Mouse (Mus musculus): ENCODE measurements around the gene Tnik. TPM values are rescaled to one million over a fixed set of nuclear protein-coding genes. Genes with fewer than 3 reads are reported as not detected.

The Tnik gene
- polyA plus RNA-seq, 1 experiment from 2014 or later, result 4.3 TPM

- Histone ChIP-seq H3K4me3 (replicated peaks) (no peak overlapping the region), H3K9me3 (replicated peaks) (no peaks in the 10 kb centered on the region), H3K36me3 (no peaks in the 10 kb centered on the region), H3K4me2 (no peak overlapping the region), H3K27me3 (no peaks in the 10 kb centered on the region), H3K9ac (no peak overlapping the region), H3K4me1 (peaks cover 11% of the 10 kb centered on the region), H3K27ac (peak overlapping the region; percentile 56; the same call in 1 of the 2 replicates)
- WGBS, result 35% methylated on average over 6 of the region's 6 CpGs
- ATAC-seq (replicated peaks; ENCODE audit: low FRiP score), result peak; percentile 86
Observed at GRCm38 (mm10) chr3:28523004-28523482, 260.0 kb downstream of the Tnik start.

- Histone ChIP-seq H3K9me3 (replicated peaks) (no peaks in the 10 kb centered on the region), H3K36me3 (no peaks in the 10 kb centered on the region), H3K4me1 (peaks cover 11% of the 10 kb centered on the region), H3K27me3 (no peaks in the 10 kb centered on the region), H3K9ac (no peak overlapping the region), H3K4me3 (replicated peaks) (no peak overlapping the region), H3K4me2 (no peak overlapping the region), H3K27ac (0 out of 2 replicates have a peak overlapping the region, but pooled peaks have one; percentile 56)
- WGBS, result 26% methylated on average over 4 of the region's 4 CpGs
- ATAC-seq (replicated peaks; ENCODE audit: low FRiP score), result no peak
Observed at GRCm38 (mm10) chr3:28523541-28524165, 260.6 kb downstream of the Tnik start.

DNA sequence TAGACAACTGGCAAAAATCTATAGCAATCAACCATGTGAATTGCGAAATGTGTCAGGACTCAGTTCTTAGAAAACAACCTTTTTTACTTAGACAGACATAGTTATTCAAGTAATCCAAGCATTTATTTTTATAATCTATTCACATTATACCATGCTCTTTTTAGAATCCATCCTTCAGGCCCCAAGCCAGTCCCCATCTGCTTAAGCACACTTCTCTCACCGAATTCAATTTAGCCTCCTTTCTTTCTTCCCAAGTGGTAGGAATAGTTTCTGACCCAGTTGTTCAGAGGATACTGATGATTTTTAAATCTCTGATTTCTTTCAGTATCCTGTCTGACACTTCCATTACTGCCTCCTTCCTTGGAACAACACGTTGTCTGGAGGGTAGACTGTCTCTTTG, 261.5 kb downstream of the Tnik start:
- no peaks in the 10 kb centered on the region for H3K9me3 ChIP-seq (replicated peaks)
- ATAC-seq (replicated peaks; ENCODE audit: low FRiP score), result no peak
- WGBS, result 87% methylated on average over 3 of the region's 3 CpGs
- no peaks in the 10 kb centered on the region for H3K36me3 ChIP-seq
- no peak overlapping the region for H3K27ac ChIP-seq
- H3K4me1 ChIP-seq, result peaks cover 11% of the 10 kb centered on the region
- H3K9ac ChIP-seq, result no peak overlapping the region
- H3K4me3 ChIP-seq (replicated peaks), result no peak overlapping the region
- H3K27me3 ChIP-seq, result no peaks in the 10 kb centered on the region
- no peak overlapping the region for H3K4me2 ChIP-seq

GRCm38 (mm10) chr3:28526671-28527070, 263.7 kb downstream of the Tnik start:
- no peaks in the 10 kb centered on the region for H3K9me3 ChIP-seq (replicated peaks)
- peaks cover 11% of the 10 kb centered on the region for H3K4me1 ChIP-seq
- 77% methylated on average over 2 of the region's 2 CpGs for WGBS

GRCm38 (mm10) chr3:28527231-28527630, 264.2 kb downstream of the Tnik start:
- H3K9ac ChIP-seq, result no peak overlapping the region
- WGBS, result 91% methylated on average over 4 of the region's 4 CpGs
- no peak overlapping the region for H3K27ac ChIP-seq
- no peak for ATAC-seq (replicated peaks; ENCODE audit: low FRiP score)
- no peaks in the 10 kb centered on the region for H3K9me3 ChIP-seq (replicated peaks)
- no peak overlapping the region for H3K4me3 ChIP-seq (replicated peaks)
- no peaks in the 10 kb centered on the region for H3K27me3 ChIP-seq
- H3K4me2 ChIP-seq, result no peak overlapping the region
- peaks cover 11% of the 10 kb centered on the region for H3K4me1 ChIP-seq
- no peaks in the 10 kb centered on the region for H3K36me3 ChIP-seq

More at GRCm38 (mm10) chr3:28526671-28527070, 263.7 kb downstream of the Tnik start:
- no peak for ATAC-seq (replicated peaks; ENCODE audit: low FRiP score)
- Histone ChIP-seq H3K9ac (no peak overlapping the region), H3K4me2 (no peak overlapping the region), H3K27me3 (no peaks in the 10 kb centered on the region), H3K4me3 (replicated peaks) (no peak overlapping the region), H3K27ac (no peak overlapping the region), H3K36me3 (no peaks in the 10 kb centered on the region)

DNA sequence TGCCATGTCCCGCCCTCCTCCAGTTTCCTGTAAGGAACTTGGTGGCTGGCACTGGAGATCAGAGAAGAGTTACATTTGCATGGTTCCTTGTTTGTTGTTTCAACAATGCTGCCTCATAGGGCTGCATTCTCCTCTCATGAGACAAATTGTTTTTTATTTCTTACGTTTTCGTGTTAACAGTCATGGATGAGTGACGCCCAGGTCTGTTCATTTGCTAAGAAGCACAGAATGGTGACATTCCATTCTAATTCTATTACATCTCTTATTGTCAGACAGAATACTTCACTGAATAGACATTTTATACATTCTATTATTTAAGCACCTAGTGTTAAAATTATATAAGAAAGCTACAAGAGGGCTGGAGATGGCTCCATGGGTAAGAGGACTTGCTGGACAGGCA, 266.5 kb downstream of the Tnik start:
- 87% methylated on average over 4 of the region's 4 CpGs for WGBS
- H3K27ac ChIP-seq, result no peak overlapping the region
- ATAC-seq (replicated peaks; ENCODE audit: low FRiP score), result no peak
- no peaks in the 10 kb centered on the region for H3K4me1 ChIP-seq
- no peaks in the 10 kb centered on the region for H3K9me3 ChIP-seq (replicated peaks)
- no peaks in the 10 kb centered on the region for H3K27me3 ChIP-seq
- no peak overlapping the region for H3K9ac ChIP-seq
- H3K4me2 ChIP-seq, result no peak overlapping the region
- no peaks in the 10 kb centered on the region for H3K36me3 ChIP-seq
- H3K4me3 ChIP-seq (replicated peaks), result no peak overlapping the region

DNA sequence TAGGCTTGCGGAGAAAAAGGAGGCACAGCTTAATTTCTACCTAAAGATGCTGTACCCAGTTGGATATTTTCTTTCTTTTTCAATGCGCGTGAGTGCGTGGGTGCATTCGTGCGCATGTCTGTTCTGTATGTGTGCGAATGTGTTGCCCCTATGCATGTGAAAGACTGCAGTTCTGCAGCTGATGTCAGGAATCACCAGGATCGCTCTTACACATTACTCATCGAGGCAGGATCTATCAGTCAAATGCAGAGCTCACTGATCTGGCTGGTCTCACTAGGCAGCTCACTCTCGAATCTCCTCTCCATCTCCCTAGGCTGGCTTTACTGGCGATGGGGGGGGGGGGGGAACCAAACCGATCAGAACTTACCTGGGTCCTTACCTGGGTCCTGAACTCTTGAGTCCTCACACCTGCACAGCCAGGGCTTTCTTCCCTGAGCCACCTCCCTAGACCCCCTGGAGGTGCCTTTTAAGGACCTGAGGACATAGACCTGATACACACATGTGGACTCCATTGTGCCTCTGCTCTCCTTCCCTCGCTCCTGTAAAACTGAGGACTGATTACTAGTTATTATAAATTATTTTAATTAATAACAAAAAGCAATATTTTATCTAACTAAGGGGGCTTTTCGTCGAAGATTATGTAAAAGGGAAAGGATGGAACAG, 268.4 kb downstream of the Tnik start:
- ATAC-seq (replicated peaks; ENCODE audit: low FRiP score), result no peak
- no peaks in the 10 kb centered on the region for H3K36me3 ChIP-seq
- H3K9me3 ChIP-seq (replicated peaks), result no peaks in the 10 kb centered on the region
- H3K27ac ChIP-seq, result no peak overlapping the region
- no peak overlapping the region for H3K4me3 ChIP-seq (replicated peaks)
- WGBS, result 78% methylated on average over 15 of the region's 15 CpGs
- no peaks in the 10 kb centered on the region for H3K4me1 ChIP-seq
- H3K4me2 ChIP-seq, result no peak overlapping the region
- H3K27me3 ChIP-seq, result no peaks in the 10 kb centered on the region
- H3K9ac ChIP-seq, result no peak overlapping the region

GRCm38 (mm10) chr3:28532666-28533065, 269.7 kb downstream of the Tnik start:
- Histone ChIP-seq H3K4me3 (replicated peaks) (no peak overlapping the region), H3K4me2 (no peak overlapping the region), H3K27me3 (no peaks in the 10 kb centered on the region), H3K4me1 (no peaks in the 10 kb centered on the region), H3K9ac (no peak overlapping the region), H3K36me3 (no peaks in the 10 kb centered on the region), H3K27ac (no peak overlapping the region), H3K9me3 (replicated peaks) (no peaks in the 10 kb centered on the region)
- WGBS, result 91% methylated on average over 7 of the region's 7 CpGs
- ATAC-seq (replicated peaks; ENCODE audit: low FRiP score), result no peak

- H3K36me3 ChIP-seq, result no peaks in the 10 kb centered on the region
Observed at GRCm38 (mm10) chr3:28540121-28540520, 277.1 kb downstream of the Tnik start.

GRCm38 (mm10) chr3:28542941-28543340, 279.9 kb downstream of the Tnik start:
- Histone ChIP-seq H3K27ac (no peak overlapping the region), H3K27me3 (no peaks in the 10 kb centered on the region), H3K4me3 (replicated peaks) (no peak overlapping the region), H3K36me3 (no peaks in the 10 kb centered on the region), H3K4me1 (no peaks in the 10 kb centered on the region), H3K9ac (no peak overlapping the region), H3K4me2 (no peak overlapping the region), H3K9me3 (replicated peaks) (no peaks in the 10 kb centered on the region)
- ATAC-seq (replicated peaks; ENCODE audit: low FRiP score), result no peak
- WGBS, result 94% methylated on average over 3 of the region's 3 CpGs

More at GRCm38 (mm10) chr3:28540121-28540520, 277.1 kb downstream of the Tnik start:
- no peak overlapping the region for H3K27ac ChIP-seq
- no peaks in the 10 kb centered on the region for H3K4me1 ChIP-seq
- H3K4me3 ChIP-seq (replicated peaks), result no peak overlapping the region
- H3K27me3 ChIP-seq, result no peaks in the 10 kb centered on the region
- H3K4me2 ChIP-seq, result no peak overlapping the region
- H3K9me3 ChIP-seq (replicated peaks), result no peaks in the 10 kb centered on the region
- no peak overlapping the region for H3K9ac ChIP-seq
- no peak for ATAC-seq (replicated peaks; ENCODE audit: low FRiP score)
- 83% methylated on average over 5 of the region's 5 CpGs for WGBS

DNA sequence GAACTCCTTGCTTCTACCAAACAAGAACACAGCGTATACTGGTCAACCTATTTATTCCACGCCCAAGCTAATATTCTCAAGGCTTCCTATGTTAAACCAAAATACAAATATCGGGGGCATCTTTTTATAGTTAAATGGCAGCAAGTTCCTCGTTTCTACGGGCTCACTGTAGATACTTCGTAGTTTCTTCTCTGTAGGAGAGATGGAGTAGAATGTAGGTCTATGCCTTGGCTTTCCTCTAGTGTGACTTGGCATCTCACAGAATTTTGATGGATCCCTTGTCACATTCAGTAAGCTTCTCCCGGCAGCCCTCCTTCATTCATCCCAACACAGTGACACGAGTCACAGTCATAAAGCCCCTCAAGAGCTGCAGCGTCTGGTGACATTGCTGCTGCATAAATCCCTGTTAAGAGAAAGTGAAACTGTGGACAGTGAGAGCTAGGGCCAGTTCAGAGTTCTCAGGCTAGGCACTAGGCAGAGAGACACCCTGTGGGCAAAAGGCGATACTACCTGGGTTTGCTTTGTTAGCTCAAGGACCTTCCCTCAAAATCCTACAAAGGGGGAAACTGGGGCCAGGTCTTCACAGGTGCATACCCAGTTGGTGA, 280.5 kb downstream of the Tnik start:
- WGBS, result 74% methylated on average over 10 of the region's 10 CpGs
- H3K4me2 ChIP-seq, result no peak overlapping the region
- no peak overlapping the region for H3K4me3 ChIP-seq (replicated peaks)
- H3K9me3 ChIP-seq (replicated peaks), result no peaks in the 10 kb centered on the region
- H3K4me1 ChIP-seq, result no peaks in the 10 kb centered on the region
- H3K9ac ChIP-seq, result no peak overlapping the region
- ATAC-seq (replicated peaks; ENCODE audit: low FRiP score), result no peak
- no peaks in the 10 kb centered on the region for H3K27me3 ChIP-seq
- no peaks in the 10 kb centered on the region for H3K36me3 ChIP-seq
- no peak overlapping the region for H3K27ac ChIP-seq

GRCm38 (mm10) chr3:28544345-28544869, 281.4 kb downstream of the Tnik start:
- no peaks in the 10 kb centered on the region for H3K36me3 ChIP-seq
- no peaks in the 10 kb centered on the region for H3K4me1 ChIP-seq
- H3K27me3 ChIP-seq, result no peaks in the 10 kb centered on the region
- WGBS, result 62% methylated on average over 11 of the region's 11 CpGs
- no peak overlapping the region for H3K9ac ChIP-seq
- no peak for ATAC-seq (replicated peaks; ENCODE audit: low FRiP score)
- H3K9me3 ChIP-seq (replicated peaks), result no peaks in the 10 kb centered on the region
- H3K4me3 ChIP-seq (replicated peaks), result no peak overlapping the region
- H3K4me2 ChIP-seq, result no peak overlapping the region
- no peak overlapping the region for H3K27ac ChIP-seq

Data from kidney, embryonic 15.5 days (tissue).